Mouse (Mus musculus): ENCODE data around the gene Xrcc3. TPM values are rescaled to one million over a fixed set of nuclear protein-coding genes. Genes with fewer than 3 reads are reported as not detected.

The Xrcc3 gene
- polyA plus RNA-seq, 1 experiment from 2014 or later, result 22.2 TPM

DNA sequence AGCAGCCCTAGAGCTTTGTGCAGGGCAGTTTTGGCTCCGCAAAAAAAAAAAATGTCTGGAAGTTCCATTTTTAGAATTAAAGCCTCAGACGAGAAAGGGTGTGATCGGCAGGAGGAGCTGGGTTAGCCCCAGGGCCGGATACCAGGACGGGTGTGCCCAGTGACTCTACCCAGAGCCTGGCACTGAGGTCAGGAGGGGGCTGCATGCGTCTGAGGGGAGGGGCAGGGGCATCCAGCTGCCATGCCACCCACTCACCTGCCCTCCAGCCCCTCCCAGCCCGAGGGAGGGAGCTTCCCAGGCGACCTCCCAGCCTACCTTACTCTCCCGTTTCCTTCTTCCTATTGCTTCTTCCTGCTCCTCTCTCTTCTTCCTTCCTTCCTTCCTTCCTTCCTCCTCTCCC lies 60.3 kb downstream of the Xrcc3 start:
- 75% methylated on average over 9 of the region's 9 CpGs for WGBS
- no peaks in the 10 kb centered on the region for H3K36me3 ChIP-seq (replicated peaks)
- DNase-seq (ENCODE audit: low spot score), result no peak
- H3K4me3 ChIP-seq, result no peak overlapping the region
- H3K9me3 ChIP-seq, result no peaks in the 10 kb centered on the region
- H3K27me3 ChIP-seq (replicated peaks; ENCODE audit: low read depth, poor library complexity, severe bottlenecking), result no peaks in the 10 kb centered on the region
- peaks cover 13% of the 10 kb centered on the region for H3K4me1 ChIP-seq
- H3K27ac ChIP-seq (replicated peaks), result no peak overlapping the region

Other genes with a start within 250 kb of the Xrcc3 start
- 41.7 and 45.6 TPM in 2 replicates for gene Mark3, start 239.3 kb downstream of the Xrcc3 start, polyA plus RNA-seq (2016; fragmentation: Nextera tagmentation; extraction: Ambion mirVana)
- gene Ckb, start 141.5 kb downstream of the Xrcc3 start, polyA plus RNA-seq (2016; fragmentation: Nextera tagmentation; extraction: Ambion mirVana), result 479 and 683 TPM in 2 replicates
- gene Trmt61a, start 135.8 kb downstream of the Xrcc3 start, polyA plus RNA-seq (2016; fragmentation: Nextera tagmentation; extraction: Ambion mirVana), result 17.7 and 19.6 TPM in 2 replicates
- gene Bag5, start 100.6 kb downstream of the Xrcc3 start, polyA plus RNA-seq (2016; fragmentation: Nextera tagmentation; extraction: Ambion mirVana), result 50.2 and 58.0 TPM in 2 replicates
- gene Apopt1, start 100.6 kb downstream of the Xrcc3 start, polyA plus RNA-seq (2016; fragmentation: Nextera tagmentation; extraction: Ambion mirVana), result 56.2 and 56.4 TPM in 2 replicates
- gene Klc1, start 55.0 kb downstream of the Xrcc3 start, polyA plus RNA-seq (2016; fragmentation: Nextera tagmentation; extraction: Ambion mirVana), result 130 and 131 TPM in 2 replicates
- 75.0 TPM in 2 replicates for gene Zfyve21, start 297 bp upstream of the Xrcc3 start, polyA plus RNA-seq (2016; fragmentation: Nextera tagmentation; extraction: Ambion mirVana)
- gene Ppp1r13b, start 94.2 kb upstream of the Xrcc3 start, polyA plus RNA-seq (2016; fragmentation: Nextera tagmentation; extraction: Ambion mirVana), result 4.1 and 5.1 TPM in 2 replicates
- 580 and 594 TPM in 2 replicates for gene Atp5mpl, start 153.1 kb upstream of the Xrcc3 start, polyA plus RNA-seq (2016; fragmentation: Nextera tagmentation; extraction: Ambion mirVana)
- gene Tdrd9, start 157.7 kb upstream of the Xrcc3 start, polyA plus RNA-seq (2016; fragmentation: Nextera tagmentation; extraction: Ambion mirVana), result 1.0 and 1.1 TPM in 2 replicates
- gene Rd3l, start 167.4 kb upstream of the Xrcc3 start, polyA plus RNA-seq (2016; fragmentation: Nextera tagmentation; extraction: Ambion mirVana), result not detected in 2 replicates

Data from embryonic facial prominence, embryonic 10.5 days (tissue).